Mouse (Mus musculus): ENCODE data around the gene Lrfn2.

GRCm38 (mm10) chr17:49018774-49019488 lies 86.8 kb downstream of the Lrfn2 start:
- TF ChIP-seq CTCF (IDR thresholded peaks at IDR 0.05; ENCODE audit: low read depth) = no peak
- TF ChIP-seq EP300 (optimal IDR thresholded peaks at IDR 0.05) = no peak

Data from stomach, postnatal 0 days (tissue).